Mouse (Mus musculus): ENCODE results near the gene Rfx5. TPM values are rescaled to one million over a fixed set of nuclear protein-coding genes. Genes with fewer than 3 reads are reported as not detected.
A peak's percentile ranks its signal among the peaks of the same experiment; 100 is the strongest.

The Rfx5 gene
- total and polyA plus RNA-seq, 3 experiments = 10.8 to 30.1 (median 17.2) TPM

GRCm38 (mm10) chr3:94989159-94989761 is 35.4 kb downstream of the Rfx5 start:
- DNase-seq = no peak

- DNase-seq = peak; percentile 75
Measured at GRCm38 (mm10) chr3:94996946-94997345, 43.1 kb downstream of the Rfx5 start.

- no peak for DNase-seq
Measured at GRCm38 (mm10) chr3:95002569-95002968, 48.7 kb downstream of the Rfx5 start.

DNA sequence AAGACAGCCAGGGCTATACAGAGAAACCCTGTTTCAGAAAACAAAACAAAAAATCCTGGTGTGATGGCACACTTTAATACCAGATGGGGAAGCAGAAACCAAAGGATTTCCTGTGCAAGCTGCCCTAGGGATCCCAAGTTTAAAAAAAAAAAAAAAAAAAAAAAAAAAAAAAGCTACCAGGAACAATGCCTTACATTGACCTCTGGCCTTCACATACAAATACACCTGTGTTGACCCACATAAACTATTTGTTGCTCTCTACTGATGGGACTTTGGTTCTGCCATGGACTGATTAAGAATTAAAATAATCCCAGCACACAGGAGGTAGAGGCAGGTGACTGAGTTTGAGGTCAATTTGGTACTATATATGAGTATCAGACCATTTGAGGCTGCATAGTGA is 49.4 kb downstream of the Rfx5 start:
- no peak for DNase-seq

DNA sequence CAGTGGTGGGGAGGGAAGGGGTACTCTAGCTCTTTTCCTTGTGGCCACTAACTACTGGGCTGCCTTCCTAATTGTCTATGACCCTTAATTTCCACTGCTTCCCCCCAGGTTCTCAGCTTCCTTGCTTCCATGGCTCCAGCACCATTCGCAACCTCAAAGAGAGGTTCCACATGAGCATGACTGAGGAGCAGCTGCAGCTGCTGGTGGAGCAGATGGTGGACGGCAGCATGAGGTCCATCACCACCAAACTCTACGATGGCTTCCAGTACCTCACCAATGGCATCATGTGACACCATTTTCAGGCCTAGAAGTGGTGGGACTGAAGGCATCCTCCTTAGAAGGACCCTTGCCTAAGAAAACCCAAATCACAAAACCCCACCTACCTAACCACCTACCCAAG is 51.8 kb downstream of the Rfx5 start:
- no peak for DNase-seq

GRCm38 (mm10) chr3:95007706-95008105 is 53.8 kb downstream of the Rfx5 start:
- DNase-seq = peak; percentile 82

- DNase-seq = no peak
Measured at GRCm38 (mm10) chr3:95010396-95010795, 56.5 kb downstream of the Rfx5 start.

Small RNAs within 50 kb of the gene (microRNA-seq; reads per million reads assigned to microRNA genes)
- gene Mir7013 = 2.5 to 2.9 reads per million in 2 experiments

Other genes starting within 250 kb of the Rfx5 start
- gene Cgn, start 167.6 kb upstream of the Rfx5 start, total RNA-seq (2021) = 1 to 10 TPM; 1.2 to 1.4 TPM
- 0.18 and 0.28 TPM in 2 replicates for gene Cgn, start 167.6 kb upstream of the Rfx5 start, polyA plus RNA-seq (2012; rRNA removed)
- gene Pogz, start 116.5 kb upstream of the Rfx5 start, total RNA-seq (2021) = 10 to 100 TPM; 27.0 to 36.2 TPM
- gene Pogz, start 116.5 kb upstream of the Rfx5 start, polyA plus RNA-seq (2012; rRNA removed) = 27.6 and 35.8 TPM in 2 replicates
- 100 to 1,000 TPM; 203 to 297 TPM for gene Psmb4, start 67.1 kb upstream of the Rfx5 start, total RNA-seq (2021)
- 236 and 248 TPM in 2 replicates for gene Psmb4, start 67.1 kb upstream of the Rfx5 start, polyA plus RNA-seq (2012; rRNA removed)
- 10 to 100 TPM; 47.5 to 52.7 TPM for gene Selenbp1, start 21.0 kb upstream of the Rfx5 start, total RNA-seq (2021)
- 102 and 126 TPM in 2 replicates for gene Selenbp1, start 21.0 kb upstream of the Rfx5 start, polyA plus RNA-seq (2012; rRNA removed)
- gene Pi4kb, start 20.7 kb downstream of the Rfx5 start, total RNA-seq (2021) = 10 to 100 TPM; 57.0 to 68.7 TPM
- 29.3 and 29.9 TPM in 2 replicates for gene Pi4kb, start 20.7 kb downstream of the Rfx5 start, polyA plus RNA-seq (2012; rRNA removed)
- 10 to 100 TPM; 26.3 to 29.5 TPM for gene Zfp687, start 61.4 kb downstream of the Rfx5 start, total RNA-seq (2021)
- 27.9 and 32.0 TPM in 2 replicates for gene Zfp687, start 61.4 kb downstream of the Rfx5 start, polyA plus RNA-seq (2012; rRNA removed)
- 100 to 1,000 TPM; 312 to 335 TPM for gene Psmd4, start 88.5 kb downstream of the Rfx5 start, total RNA-seq (2021)
- gene Psmd4, start 88.5 kb downstream of the Rfx5 start, polyA plus RNA-seq (2012; rRNA removed) = 105 and 114 TPM in 2 replicates
- gene Pip5k1a, start 152.9 kb downstream of the Rfx5 start, total RNA-seq (2021) = 10 to 100 TPM; 40.8 to 49.9 TPM
- 16.4 and 18.7 TPM in 2 replicates for gene Pip5k1a, start 152.9 kb downstream of the Rfx5 start, polyA plus RNA-seq (2012; rRNA removed)
- 10 to 100 TPM; 52.4 to 64.0 TPM for gene Vps72, start 156.9 kb downstream of the Rfx5 start, total RNA-seq (2021)
- 82.4 and 83.0 TPM in 2 replicates for gene Vps72, start 156.9 kb downstream of the Rfx5 start, polyA plus RNA-seq (2012; rRNA removed)
- gene Tmod4, start 170.4 kb downstream of the Rfx5 start, total RNA-seq (2021) = under 1 TPM; 0.48 to 0.52 TPM
- 0.17 and 0.30 TPM in 2 replicates for gene Tmod4, start 170.4 kb downstream of the Rfx5 start, polyA plus RNA-seq (2012; rRNA removed)
- 10 to 100 TPM; 33.4 to 37.0 TPM for gene Scnm1, start 179.9 kb downstream of the Rfx5 start, total RNA-seq (2021)
- gene Scnm1, start 179.9 kb downstream of the Rfx5 start, polyA plus RNA-seq (2012; rRNA removed) = 17.6 and 18.6 TPM in 2 replicates
- 1 to 10 TPM; 7.1 to 9.0 TPM for gene Lysmd1, start 180.0 kb downstream of the Rfx5 start, total RNA-seq (2021)
- gene Lysmd1, start 180.0 kb downstream of the Rfx5 start, polyA plus RNA-seq (2012; rRNA removed) = 3.7 and 4.7 TPM in 2 replicates
- gene Tnfaip8l2, start 188.3 kb downstream of the Rfx5 start, total RNA-seq (2021) = 1 to 10 TPM; 2.0 to 2.2 TPM
- gene Tnfaip8l2, start 188.3 kb downstream of the Rfx5 start, polyA plus RNA-seq (2012; rRNA removed) = 3.7 and 4.9 TPM in 2 replicates
- gene Sema6c, start 206.4 kb downstream of the Rfx5 start, total RNA-seq (2021) = 1 to 10 TPM; 2.6 to 3.8 TPM
- gene Sema6c, start 206.4 kb downstream of the Rfx5 start, polyA plus RNA-seq (2012; rRNA removed) = 8.6 and 12.4 TPM in 2 replicates

Measured in adrenal gland, adult 2 months (tissue).